Mouse (Mus musculus): ENCODE measurements around the gene Eif2ak2.

DNA sequence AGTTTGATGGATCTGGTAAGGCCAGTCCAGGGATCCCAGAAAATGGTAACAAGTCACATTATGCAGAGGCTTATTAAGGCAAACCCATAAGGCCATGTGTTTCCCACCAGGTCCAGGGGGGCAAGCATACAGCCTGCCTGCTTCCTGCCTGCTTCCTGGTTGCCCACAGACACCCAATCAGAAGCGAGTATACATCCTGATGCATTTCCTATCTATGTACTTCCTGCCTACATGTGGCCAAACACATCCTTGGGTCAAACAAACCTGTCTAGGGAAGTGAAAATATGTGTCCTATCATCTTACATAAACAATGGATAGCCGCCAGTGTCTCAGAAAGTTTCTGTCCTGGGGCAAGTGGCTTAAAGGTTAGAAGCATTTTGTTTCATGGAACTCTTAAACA, 20.8 kb upstream of the Eif2ak2 start:
- TF ChIP-seq CTCF (IDR thresholded peaks at IDR 0.05; ENCODE audit: low read depth) (no peak), EP300 (IDR thresholded peaks at IDR 0.05; ENCODE audit: low read depth) (no peak)
